Mouse (Mus musculus) neural tube, embryonic 13.5 days (tissue): Measurements from ENCODE around the gene Ldb2. TPM values are rescaled to one million over a fixed set of nuclear protein-coding genes. Genes with fewer than 3 reads are reported as not detected.

ENCODE experiments used
- ATAC-seq: fragments of 200-750 bp; cut with Nextera tagmentation; 2 replicates; pipeline ENCODE4 v1.8.0; 2017; ENCODE audit warnings: low read depth, mild to moderate bottlenecking, moderate TSS enrichment, moderate library complexity
- H3K27ac ChIP-seq: fragments of 300-500 bp; sonication (generic); replicated peaks from 2 replicates; pipeline ENCODE4 v1.5.1; 2015; ENCODE audit warnings: moderate library complexity, mild to moderate bottlenecking, inconsistent platforms
- H3K27me3 ChIP-seq: fragments of 300-500 bp; sonication (generic); 2 replicates; pipeline ENCODE4 v1.6.1; 2015; ENCODE audit warnings: mild to moderate bottlenecking, inconsistent platforms
- H3K36me3 ChIP-seq: fragments of 300-500 bp; sonication (generic); 2 replicates; pipeline ENCODE4 v1.6.1; 2015; ENCODE audit warnings: mild to moderate bottlenecking, inconsistent platforms
- H3K4me1 ChIP-seq: fragments of 300-500 bp; sonication (generic); replicated peaks from 2 replicates; pipeline ENCODE4 v1.6.1; 2015; ENCODE audit warnings: inconsistent platforms
- H3K4me2 ChIP-seq: fragments of 300-500 bp; sonication (generic); 2 replicates; pipeline ENCODE4 v1.6.1; 2015; ENCODE audit warnings: inconsistent platforms, mild to moderate bottlenecking, moderate library complexity
- H3K4me3 ChIP-seq: fragments of 300-500 bp; sonication (generic); 2 replicates; pipeline ENCODE4 v1.5.1; 2015; ENCODE audit warnings: mild to moderate bottlenecking, inconsistent platforms
- H3K9ac ChIP-seq: fragments of 300-500 bp; sonication (generic); 2 replicates; pipeline ENCODE4 v1.6.1; 2015; ENCODE audit warnings: moderate library complexity, mild to moderate bottlenecking, inconsistent platforms
- H3K9me3 ChIP-seq: fragments of 300-500 bp; sonication (generic); 2 replicates; pipeline ENCODE4 v1.6.1; 2016; ENCODE audit warnings: inconsistent platforms
- WGBS: fragments of 180-500 bp; shearing (Covaris S2); methylation state at CpG from one replicate; pipeline ENCODE4 v1.1.7; 2015; 5-methylcytosine and 5-hydroxymethylcytosine counted together
- polyA plus RNA-seq: library from polyadenylated mRNA; unstranded; fragments of >200 nt; fragmentation: Nextera tagmentation; extraction: Ambion mirVana; gene quantifications from 2 replicates; pipeline ENCODE4 v1.2.1, GENCODE M21; 2015

Gene Ldb2
- polyA plus RNA-seq, 1 experiment from 2014 or later = 41.3 TPM

- Histone ChIP-seq H3K4me2 (no peak overlapping the region), H3K4me3 (no peak overlapping the region), H3K9me3 (no peaks in the 10 kb centered on the region), H3K36me3 (no peaks in the 10 kb centered on the region), H3K27ac (no peak overlapping the region), H3K4me1 (0 out of 2 replicates have a peak, but pooled peaks cover 4% of the 10 kb centered on the region), H3K9ac (no peak overlapping the region), H3K27me3 (no peaks in the 10 kb centered on the region)
- no peak for ATAC-seq
- 72% methylated on average over 5 of the region's 5 CpGs for WGBS
Observed at GRCm38 (mm10) chr5:44676145-44676754, 123.2 kb downstream of the Ldb2 start.

GRCm38 (mm10) chr5:44670336-44670735 is 129.1 kb downstream of the Ldb2 start:
- Histone ChIP-seq H3K27me3 (no peaks in the 10 kb centered on the region), H3K4me3 (no peak overlapping the region), H3K9ac (no peak overlapping the region), H3K4me1 (peaks cover 15% of the 10 kb centered on the region), H3K36me3 (no peaks in the 10 kb centered on the region), H3K27ac (no peak overlapping the region), H3K9me3 (no peaks in the 10 kb centered on the region), H3K4me2 (no peak overlapping the region)
- 62% methylated on average over 2 of the region's 2 CpGs for WGBS
- no peak for ATAC-seq

- H3K4me1 ChIP-seq = peaks cover 12% of the 10 kb centered on the region
- H3K27ac ChIP-seq = no peak overlapping the region
- no peaks in the 10 kb centered on the region for H3K27me3 ChIP-seq
- no peaks in the 10 kb centered on the region for H3K36me3 ChIP-seq
- H3K4me3 ChIP-seq = no peak overlapping the region
- H3K4me2 ChIP-seq = no peak overlapping the region
- 48% methylated on average over 3 of the region's 3 CpGs for WGBS
- H3K9me3 ChIP-seq = no peaks in the 10 kb centered on the region
- no peak overlapping the region for H3K9ac ChIP-seq
- ATAC-seq = no peak
Observed at GRCm38 (mm10) chr5:44667907-44668306, 131.6 kb downstream of the Ldb2 start.

GRCm38 (mm10) chr5:44667383-44667782 is 132.1 kb downstream of the Ldb2 start:
- no peaks in the 10 kb centered on the region for H3K36me3 ChIP-seq
- H3K27me3 ChIP-seq = no peaks in the 10 kb centered on the region
- no peak overlapping the region for H3K9ac ChIP-seq
- H3K4me2 ChIP-seq = no peak overlapping the region
- H3K27ac ChIP-seq = no peak overlapping the region
- ATAC-seq = no peak
- peaks cover 12% of the 10 kb centered on the region for H3K4me1 ChIP-seq
- no peak overlapping the region for H3K4me3 ChIP-seq
- 90% methylated on average over 10 of the region's 10 CpGs for WGBS
- no peaks in the 10 kb centered on the region for H3K9me3 ChIP-seq

- Histone ChIP-seq H3K36me3 (no peaks in the 10 kb centered on the region), H3K4me2 (no peak overlapping the region), H3K27ac (no peak overlapping the region), H3K4me1 (peaks cover under 1% of the 10 kb centered on the region), H3K9me3 (no peaks in the 10 kb centered on the region), H3K9ac (no peak overlapping the region), H3K27me3 (peaks cover 4% of the 10 kb centered on the region; the same call in 1 of the 2 replicates), H3K4me3 (no peak overlapping the region)
- no peak for ATAC-seq
- WGBS = 89% methylated on average over 11 of the region's 11 CpGs
Observed at GRCm38 (mm10) chr5:44659651-44660050, 139.8 kb downstream of the Ldb2 start.

- 97% methylated on average over 1 of the region's 1 CpGs for WGBS
- H3K4me2 ChIP-seq = no peak overlapping the region
- no peak for ATAC-seq
Observed at GRCm38 (mm10) chr5:44656707-44657106, 142.8 kb downstream of the Ldb2 start.

GRCm38 (mm10) chr5:44654403-44654802 is 145.1 kb downstream of the Ldb2 start:
- no peaks in the 10 kb centered on the region for H3K36me3 ChIP-seq
- no peak for ATAC-seq

More at GRCm38 (mm10) chr5:44656707-44657106, 142.8 kb downstream of the Ldb2 start:
- no peak overlapping the region for H3K4me3 ChIP-seq
- H3K36me3 ChIP-seq = no peaks in the 10 kb centered on the region
- H3K4me1 ChIP-seq = peaks cover 10% of the 10 kb centered on the region
- H3K27me3 ChIP-seq = peaks cover 4% of the 10 kb centered on the region; the same call in 1 of the 2 replicates
- H3K9me3 ChIP-seq = no peaks in the 10 kb centered on the region
- no peak overlapping the region for H3K27ac ChIP-seq
- no peak overlapping the region for H3K9ac ChIP-seq

GRCm38 (mm10) chr5:44646842-44647190 is 152.7 kb downstream of the Ldb2 start:
- 41% methylated on average over 2 of the region's 2 CpGs for WGBS
- H3K4me3 ChIP-seq = no peak overlapping the region
- no peak overlapping the region for H3K4me2 ChIP-seq
- no peak for ATAC-seq
- no peaks in the 10 kb centered on the region for H3K36me3 ChIP-seq
- H3K27me3 ChIP-seq = no peaks in the 10 kb centered on the region
- H3K27ac ChIP-seq = no peak overlapping the region; the same call in 1 of the 2 replicates
- H3K9ac ChIP-seq = no peak overlapping the region
- H3K4me1 ChIP-seq = peaks cover 8% of the 10 kb centered on the region
- H3K9me3 ChIP-seq = no peaks in the 10 kb centered on the region

More at GRCm38 (mm10) chr5:44654403-44654802, 145.1 kb downstream of the Ldb2 start:
- peaks cover 10% of the 10 kb centered on the region for H3K4me1 ChIP-seq
- no peak overlapping the region for H3K4me2 ChIP-seq
- no peak overlapping the region for H3K9ac ChIP-seq
- H3K27ac ChIP-seq = no peak overlapping the region
- no peak overlapping the region for H3K4me3 ChIP-seq
- WGBS = 13% methylated on average over 9 of the region's 9 CpGs
- peaks cover 4% of the 10 kb centered on the region; the same call in 1 of the 2 replicates for H3K27me3 ChIP-seq
- no peaks in the 10 kb centered on the region for H3K9me3 ChIP-seq

- ATAC-seq = no peak
Observed at GRCm38 (mm10) chr5:44645952-44646841, 153.3 kb downstream of the Ldb2 start.

GRCm38 (mm10) chr5:44643079-44643478 is 156.4 kb downstream of the Ldb2 start:
- Histone ChIP-seq H3K27me3 (no peaks in the 10 kb centered on the region), H3K4me2 (no peak overlapping the region), H3K9ac (no peak overlapping the region), H3K4me1 (peaks cover 8% of the 10 kb centered on the region), H3K9me3 (no peaks in the 10 kb centered on the region), H3K27ac (no peak overlapping the region), H3K4me3 (no peak overlapping the region), H3K36me3 (no peaks in the 10 kb centered on the region)
- ATAC-seq = no peak
- 74% methylated on average over 3 of the region's 3 CpGs for WGBS

More at GRCm38 (mm10) chr5:44645952-44646841, 153.3 kb downstream of the Ldb2 start:
- no peaks in the 10 kb centered on the region for H3K9me3 ChIP-seq
- no peaks in the 10 kb centered on the region for H3K27me3 ChIP-seq
- no peak overlapping the region for H3K4me2 ChIP-seq
- no peak overlapping the region for H3K27ac ChIP-seq
- WGBS = 74% methylated on average over 4 of the region's 4 CpGs
- no peak overlapping the region for H3K4me3 ChIP-seq
- peaks cover 8% of the 10 kb centered on the region for H3K4me1 ChIP-seq
- H3K9ac ChIP-seq = no peak overlapping the region
- H3K36me3 ChIP-seq = no peaks in the 10 kb centered on the region

- no peak for ATAC-seq
- no peaks in the 10 kb centered on the region for H3K27me3 ChIP-seq
- no peak overlapping the region for H3K4me3 ChIP-seq
- H3K9me3 ChIP-seq = no peaks in the 10 kb centered on the region
- H3K4me1 ChIP-seq = no peaks in the 10 kb centered on the region
- H3K27ac ChIP-seq = no peak overlapping the region
- H3K4me2 ChIP-seq = no peak overlapping the region
- H3K36me3 ChIP-seq = no peaks in the 10 kb centered on the region
- no peak overlapping the region for H3K9ac ChIP-seq
- 74% methylated on average over 4 of the region's 4 CpGs for WGBS
Observed at GRCm38 (mm10) chr5:44641060-44641459, 158.4 kb downstream of the Ldb2 start.

- no peak overlapping the region for H3K27ac ChIP-seq
- no peak overlapping the region for H3K9ac ChIP-seq
- no peak overlapping the region for H3K4me2 ChIP-seq
- no peak overlapping the region for H3K4me3 ChIP-seq
- H3K36me3 ChIP-seq = no peaks in the 10 kb centered on the region
- no peaks in the 10 kb centered on the region for H3K9me3 ChIP-seq
- ATAC-seq = no peak
- no peaks in the 10 kb centered on the region for H3K27me3 ChIP-seq
- H3K4me1 ChIP-seq = no peaks in the 10 kb centered on the region
- 83% methylated on average over 6 of the region's 6 CpGs for WGBS
Observed at GRCm38 (mm10) chr5:44635546-44635945, 163.9 kb downstream of the Ldb2 start.
